Mouse (Mus musculus): ENCODE results near the gene Trip10. TPM values are rescaled to one million over a fixed set of nuclear protein-coding genes. Genes with fewer than 3 reads are reported as not detected.
A peak's percentile ranks its signal among the peaks of the same experiment; 100 is the strongest.
"Not testable (repeated sequence)": the region's sequence is repeated elsewhere in the genome, so short reads cannot be mapped to it uniquely, and the experiment has no call there.

The Trip10 gene
- polyA plus RNA-seq, 1 experiment from 2014 or later = 38.1 TPM

DNA sequence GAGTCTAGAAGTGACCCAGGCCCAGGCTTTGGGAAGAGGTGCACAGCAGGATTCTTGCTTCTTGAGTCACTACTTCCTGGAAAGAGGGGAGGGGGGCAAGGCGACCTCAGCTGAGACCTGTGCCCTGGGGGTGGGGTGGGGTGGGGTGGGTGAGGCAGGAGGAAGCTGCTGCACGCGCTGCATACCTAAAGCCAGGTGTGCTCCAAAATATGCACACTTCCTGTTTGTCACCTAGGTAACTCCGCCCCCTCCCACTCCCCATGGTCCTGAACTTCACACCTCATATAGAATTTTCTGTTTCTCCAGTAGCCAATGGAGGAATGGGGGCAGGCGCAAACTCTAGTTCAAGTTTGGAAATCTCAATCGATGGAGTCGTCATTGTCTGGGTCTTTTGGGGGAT, 24.6 kb downstream of the Trip10 start:
- H3K4me2 ChIP-seq = no peak overlapping the region
- peaks cover 31% of the 10 kb centered on the region for H3K27me3 ChIP-seq
- no peaks in the 10 kb centered on the region for H3K36me3 ChIP-seq
- H3K27ac ChIP-seq = no peak overlapping the region
- H3K4me3 ChIP-seq = no peak overlapping the region
- H3K4me1 ChIP-seq = peaks cover 14% of the 10 kb centered on the region
- H3K9me3 ChIP-seq = no peaks in the 10 kb centered on the region
- no peak for ATAC-seq (ENCODE audit: insufficient number of reproducible peaks, insufficient read depth, low FRiP score, low TSS enrichment, low read depth)
- no peak overlapping the region for H3K9ac ChIP-seq
- WGBS = 29% methylated on average over 7 of the region's 7 CpGs

DNA sequence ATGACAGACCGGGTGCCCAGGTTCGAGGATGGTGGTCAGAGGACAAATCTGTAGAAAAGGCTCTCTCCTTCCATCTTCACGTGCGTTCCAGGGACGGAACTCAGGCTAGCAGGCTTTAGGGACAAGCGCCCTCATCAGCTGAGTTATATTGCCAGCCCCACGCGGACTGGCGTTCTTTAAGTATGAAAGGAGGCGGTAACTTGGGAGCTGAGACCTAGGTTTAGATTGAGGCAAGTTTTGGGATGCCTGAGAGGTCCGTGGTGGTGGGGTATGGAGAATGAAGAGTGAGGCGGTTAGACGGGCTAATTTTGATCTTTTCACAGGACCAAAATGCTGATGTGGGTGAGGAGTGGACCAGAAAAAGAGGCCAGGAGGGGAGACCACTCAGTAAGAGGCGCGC, 25.4 kb downstream of the Trip10 start:
- Histone ChIP-seq H3K9ac (peak overlapping the region; percentile 64), H3K4me3 (peak overlapping the region; percentile 55), H3K36me3 (no peaks in the 10 kb centered on the region), H3K4me1 (peaks cover 14% of the 10 kb centered on the region), H3K9me3 (no peaks in the 10 kb centered on the region), H3K4me2 (peak overlapping the region; percentile 73), H3K27me3 (peaks cover 34% of the 10 kb centered on the region), H3K27ac (no peak overlapping the region)
- WGBS = 7% methylated on average over 15 of the region's 15 CpGs
- no peak for ATAC-seq (ENCODE audit: insufficient number of reproducible peaks, insufficient read depth, low FRiP score, low TSS enrichment, low read depth)

DNA sequence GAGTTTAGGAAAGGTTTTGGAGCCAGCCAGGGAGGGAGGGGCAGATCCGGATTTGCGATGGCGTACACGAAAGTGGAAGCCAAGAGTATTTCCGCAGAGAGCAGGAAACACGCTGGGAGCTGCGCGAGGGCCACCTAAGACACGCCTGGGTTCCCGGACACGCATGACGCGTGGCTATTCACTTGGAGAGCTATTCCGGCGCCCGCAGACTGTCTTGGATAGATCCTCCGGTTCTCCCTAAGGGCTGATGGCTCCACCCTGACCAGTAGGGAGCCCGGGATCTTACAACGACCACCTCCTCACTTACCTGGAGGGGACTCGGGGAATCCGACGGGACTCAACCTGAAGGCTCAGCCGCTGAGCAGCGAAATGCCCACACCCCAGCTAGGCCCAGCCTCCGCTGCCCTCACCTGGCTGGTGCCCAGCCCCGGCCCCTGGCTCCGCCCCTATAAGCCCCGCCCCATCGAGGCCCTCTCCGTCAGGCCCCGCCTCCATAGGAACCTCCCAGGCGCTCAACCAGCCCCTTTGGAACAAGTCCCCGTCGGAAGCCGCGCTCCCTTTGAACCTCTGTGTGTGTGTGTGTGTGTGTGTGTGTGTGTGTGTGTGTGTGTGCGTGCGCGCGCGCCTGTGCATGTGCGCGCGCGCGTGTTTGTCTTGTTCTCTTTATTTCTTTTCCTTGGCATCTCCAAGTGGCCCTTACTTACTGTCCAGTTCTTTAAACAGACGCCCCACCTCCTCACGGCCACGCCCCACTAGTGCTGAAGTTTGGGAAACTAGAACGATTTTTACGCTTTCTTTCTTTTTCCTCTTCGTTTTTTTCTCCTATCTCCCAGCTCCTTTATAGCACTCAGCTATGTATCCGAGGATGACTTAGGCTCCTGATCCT, 26.1 kb downstream of the Trip10 start:
- H3K4me2 ChIP-seq = peak overlapping the region; percentile 73
- ATAC-seq (ENCODE audit: insufficient number of reproducible peaks, insufficient read depth, low FRiP score, low TSS enrichment, low read depth) = peak; percentile 70
- H3K4me3 ChIP-seq = peak overlapping the region; percentile 55
- peak overlapping the region; percentile 64 for H3K9ac ChIP-seq
- no peaks in the 10 kb centered on the region for H3K36me3 ChIP-seq
- H3K9me3 ChIP-seq = no peaks in the 10 kb centered on the region
- WGBS = under 1% methylated on average over 53 of the region's 53 CpGs
- H3K27ac ChIP-seq = no peak overlapping the region
- H3K4me1 ChIP-seq = peaks cover 14% of the 10 kb centered on the region
- peaks cover 37% of the 10 kb centered on the region for H3K27me3 ChIP-seq

DNA sequence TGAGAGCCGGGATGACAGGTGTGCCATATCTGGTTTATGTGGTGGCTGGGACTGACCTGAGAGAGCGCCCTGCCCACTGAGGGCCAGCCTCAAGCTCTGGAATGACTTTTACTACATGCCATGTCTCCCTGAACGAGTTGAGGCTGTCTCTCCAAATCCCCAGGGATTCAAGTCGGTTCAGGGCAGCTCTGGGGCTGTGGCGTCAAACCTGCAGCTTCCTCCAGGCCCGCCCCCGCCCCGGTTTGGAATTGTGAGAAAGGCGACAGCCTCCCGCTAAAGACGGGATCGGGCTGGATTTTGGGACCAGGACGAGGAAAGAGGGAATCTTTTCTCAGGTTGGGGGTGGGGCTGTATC, 26.7 kb downstream of the Trip10 start:
- Histone ChIP-seq H3K9me3 (no peaks in the 10 kb centered on the region), H3K27ac (no peak overlapping the region), H3K4me1 (peaks cover 14% of the 10 kb centered on the region), H3K4me2 (peak overlapping the region; percentile 73), H3K27me3 (peaks cover 37% of the 10 kb centered on the region), H3K36me3 (no peaks in the 10 kb centered on the region), H3K4me3 (peak overlapping the region; percentile 55), H3K9ac (peak overlapping the region; percentile 41)
- 3% methylated on average over 13 of the region's 13 CpGs for WGBS
- ATAC-seq (ENCODE audit: insufficient number of reproducible peaks, insufficient read depth, low FRiP score, low TSS enrichment, low read depth) = no peak

DNA sequence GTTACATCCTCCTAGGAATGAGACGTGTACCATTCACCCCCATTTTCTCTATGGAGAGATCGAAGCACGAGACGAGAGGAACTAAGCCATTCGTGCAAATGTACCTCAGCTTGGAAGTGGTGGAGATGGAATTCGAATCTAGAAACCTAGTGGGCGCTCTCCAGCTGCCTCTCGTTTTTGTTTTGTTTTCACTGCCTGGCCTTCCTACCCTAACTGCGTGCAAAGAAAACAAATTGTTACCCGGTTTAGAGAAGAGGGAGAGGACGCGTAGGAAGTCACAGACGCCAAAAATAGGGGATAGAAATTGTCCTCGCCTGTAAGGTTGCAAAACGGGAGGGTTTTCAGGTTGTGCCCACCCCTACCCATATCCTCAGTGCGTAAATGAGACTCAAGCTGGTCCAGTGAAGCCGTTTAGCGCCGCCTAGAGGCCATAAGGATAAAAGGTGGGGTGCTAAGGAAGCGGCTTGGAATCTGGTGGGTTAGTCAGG, 27.4 kb downstream of the Trip10 start:
- H3K36me3 ChIP-seq = no peaks in the 10 kb centered on the region
- ATAC-seq (ENCODE audit: insufficient number of reproducible peaks, insufficient read depth, low FRiP score, low TSS enrichment, low read depth) = 0 out of 2 replicates have a peak, but pooled peaks have one; percentile 11
- H3K9ac ChIP-seq = peak overlapping the region; percentile 41; the same call in 1 of the 2 replicates
- H3K4me2 ChIP-seq = peak overlapping the region; percentile 73
- peaks cover 9% of the 10 kb centered on the region for H3K4me1 ChIP-seq
- peaks cover 37% of the 10 kb centered on the region for H3K27me3 ChIP-seq
- WGBS = under 1% methylated on average over 20 of the region's 20 CpGs
- H3K4me3 ChIP-seq = peak overlapping the region; percentile 55
- no peaks in the 10 kb centered on the region for H3K9me3 ChIP-seq
- no peak overlapping the region for H3K27ac ChIP-seq

DNA sequence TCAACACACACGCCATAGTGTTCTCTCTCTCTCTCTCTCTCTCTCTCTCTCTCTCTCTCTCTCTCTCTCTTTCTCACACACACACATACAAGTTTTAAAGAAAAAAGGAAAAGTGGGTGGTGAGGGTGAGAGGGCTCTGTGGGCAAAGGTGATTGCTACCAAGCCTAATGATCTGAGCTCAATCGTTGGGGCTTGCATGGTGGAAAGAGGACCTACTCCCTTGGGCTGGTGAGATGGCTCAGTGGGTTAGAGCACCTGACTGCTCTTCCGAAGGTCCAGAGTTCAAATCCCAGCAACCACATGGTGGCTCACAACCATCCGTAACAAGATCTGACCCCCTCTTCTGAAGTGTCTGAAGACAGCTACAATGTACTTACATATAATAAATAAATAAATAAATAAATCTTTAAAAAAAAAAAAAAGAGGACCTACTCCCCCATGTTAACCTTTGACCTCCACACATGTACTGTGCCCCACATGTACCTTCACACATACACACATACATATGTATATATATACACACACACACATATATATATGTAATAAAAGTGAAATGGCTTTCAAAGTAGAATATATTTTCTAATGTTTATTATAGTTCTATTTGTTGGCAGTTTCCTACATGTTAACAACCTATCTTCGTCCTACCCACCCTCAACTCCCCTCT, 28.5 kb downstream of the Trip10 start:
- H3K9me3 ChIP-seq; ATAC-seq (ENCODE audit: insufficient number of reproducible peaks, insufficient read depth, low FRiP score, low TSS enrichment, low read depth); H3K4me1 ChIP-seq; H3K36me3 ChIP-seq; H3K9ac ChIP-seq; H3K27ac ChIP-seq; H3K4me3 ChIP-seq; H3K4me2 ChIP-seq: not testable (repeated sequence)
- WGBS = 88% methylated on average over 4 of the region's 5 CpGs
- H3K27me3 ChIP-seq = peaks cover 32% of the 10 kb centered on the region

DNA sequence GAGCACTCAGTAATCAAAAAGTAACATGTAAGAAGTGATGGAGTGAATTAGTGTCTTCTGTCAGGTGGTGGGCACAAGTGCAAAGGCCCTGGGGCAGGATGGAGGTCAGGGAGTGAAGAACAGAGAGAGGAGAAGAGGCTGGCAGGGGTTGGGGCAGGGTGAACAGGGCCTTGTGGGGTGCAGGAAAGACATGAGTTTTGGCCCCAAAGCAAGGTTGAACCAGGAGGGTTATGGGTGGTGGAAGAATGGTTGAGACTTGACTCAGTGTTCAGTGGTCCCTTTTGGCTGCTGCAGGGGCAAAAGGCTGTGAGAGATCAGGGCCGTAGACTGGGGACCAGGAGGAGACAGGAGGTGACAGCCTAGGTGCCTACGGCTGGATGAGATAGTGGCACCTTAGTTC, 29.3 kb downstream of the Trip10 start:
- Histone ChIP-seq H3K36me3 (no peaks in the 10 kb centered on the region), H3K27me3 (peaks cover 30% of the 10 kb centered on the region), H3K9ac (no peak overlapping the region), H3K27ac (no peak overlapping the region), H3K4me3 (no peak overlapping the region), H3K4me1 (peaks cover 9% of the 10 kb centered on the region), H3K9me3 (no peaks in the 10 kb centered on the region), H3K4me2 (no peak overlapping the region)
- ATAC-seq (ENCODE audit: insufficient number of reproducible peaks, insufficient read depth, low FRiP score, low TSS enrichment, low read depth) = no peak
- WGBS = 81% methylated on average over 2 of the region's 2 CpGs

DNA sequence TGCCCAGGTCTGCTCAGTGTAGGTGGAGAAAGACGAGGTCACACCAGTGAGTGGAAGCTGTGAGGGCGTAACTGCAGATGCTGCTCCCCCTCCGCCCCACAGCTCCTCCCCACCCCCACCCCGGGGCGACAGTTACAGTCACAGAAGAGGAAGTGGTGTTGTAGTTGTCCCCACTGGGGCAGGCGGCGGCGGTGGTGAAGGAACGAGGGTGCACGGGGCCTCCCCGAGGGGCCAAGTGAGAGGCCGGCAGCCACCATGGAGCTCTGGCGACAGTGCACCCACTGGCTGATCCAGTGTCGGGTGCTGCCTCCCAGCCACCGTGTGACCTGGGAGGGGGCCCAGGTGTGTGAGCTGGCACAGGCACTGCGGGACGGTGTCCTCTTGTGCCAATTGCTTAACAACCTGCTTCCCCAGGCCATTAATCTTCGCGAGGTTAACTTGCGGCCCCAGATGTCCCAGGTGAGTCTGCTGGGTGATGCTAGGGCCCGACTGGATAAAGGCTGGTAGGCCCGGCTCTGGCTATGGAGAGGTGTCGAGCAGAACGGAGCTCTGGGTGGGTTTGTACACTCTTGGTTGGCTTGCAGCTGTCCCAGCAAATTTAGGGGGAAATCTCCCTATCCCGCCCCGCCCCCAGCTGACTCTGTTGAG, 29.8 kb downstream of the Trip10 start, which contains the start of gene Vav1:
Gene Vav1, plus strand, starts transcription at position 158 of the 648 bp plus-strand sequence.
- no peaks in the 10 kb centered on the region for H3K36me3 ChIP-seq
- no peak within 1 kb of the TSS for H3K9ac ChIP-seq
- ATAC-seq (ENCODE audit: insufficient number of reproducible peaks, insufficient read depth, low FRiP score, low TSS enrichment, low read depth) = no peak
- H3K4me3 ChIP-seq = no peak within 1 kb of the TSS
- peaks cover 9% of the 10 kb centered on the region for H3K4me1 ChIP-seq
- peaks cover 28% of the 10 kb centered on the region for H3K27me3 ChIP-seq
- WGBS = 67% methylated on average over 26 of the region's 26 CpGs
- no peaks in the 10 kb centered on the region for H3K9me3 ChIP-seq
- no peak within 1 kb of the TSS for H3K4me2 ChIP-seq
- H3K27ac ChIP-seq = no peak within 1 kb of the TSS

DNA sequence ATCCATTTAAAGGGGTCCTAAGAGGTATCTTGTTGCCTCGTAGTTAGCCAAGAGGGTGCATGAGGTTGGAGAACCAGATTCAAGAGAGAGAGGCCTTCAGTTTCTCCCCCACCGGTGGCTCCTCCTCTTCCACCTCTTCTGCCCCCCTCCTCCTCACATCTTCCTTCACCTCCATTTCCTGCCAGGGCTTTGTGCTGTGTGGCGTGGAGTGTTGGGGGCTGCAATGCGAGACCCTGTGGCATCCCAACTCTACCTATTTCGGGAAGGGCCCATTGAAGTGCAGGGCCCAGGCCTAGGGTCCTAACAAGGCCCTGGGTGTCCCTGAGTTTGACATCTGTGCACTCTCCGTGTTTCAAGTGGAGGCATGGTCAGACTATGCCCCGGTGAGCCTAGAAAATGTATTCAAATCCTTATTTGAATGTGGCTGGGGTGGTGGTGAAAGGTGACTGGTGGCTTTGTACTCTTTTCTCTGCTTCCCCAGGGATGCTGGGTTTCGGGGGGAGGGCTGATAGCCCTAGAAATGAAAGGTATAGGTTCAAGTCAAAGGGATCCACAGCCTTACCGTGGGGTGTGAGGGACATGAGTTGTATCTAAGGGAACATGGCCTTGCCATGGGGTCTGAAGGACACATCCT, 30.5 kb downstream of the Trip10 start:
- ATAC-seq (ENCODE audit: insufficient number of reproducible peaks, insufficient read depth, low FRiP score, low TSS enrichment, low read depth) = no peak
- no peaks in the 10 kb centered on the region for H3K9me3 ChIP-seq
- H3K27me3 ChIP-seq = peaks cover 22% of the 10 kb centered on the region
- H3K4me2 ChIP-seq = no peak overlapping the region
- H3K4me3 ChIP-seq = no peak overlapping the region
- WGBS = 54% methylated on average over 9 of the region's 9 CpGs
- H3K4me1 ChIP-seq = peaks cover 9% of the 10 kb centered on the region
- H3K27ac ChIP-seq = no peak overlapping the region
- no peaks in the 10 kb centered on the region for H3K36me3 ChIP-seq
- no peak overlapping the region for H3K9ac ChIP-seq

DNA sequence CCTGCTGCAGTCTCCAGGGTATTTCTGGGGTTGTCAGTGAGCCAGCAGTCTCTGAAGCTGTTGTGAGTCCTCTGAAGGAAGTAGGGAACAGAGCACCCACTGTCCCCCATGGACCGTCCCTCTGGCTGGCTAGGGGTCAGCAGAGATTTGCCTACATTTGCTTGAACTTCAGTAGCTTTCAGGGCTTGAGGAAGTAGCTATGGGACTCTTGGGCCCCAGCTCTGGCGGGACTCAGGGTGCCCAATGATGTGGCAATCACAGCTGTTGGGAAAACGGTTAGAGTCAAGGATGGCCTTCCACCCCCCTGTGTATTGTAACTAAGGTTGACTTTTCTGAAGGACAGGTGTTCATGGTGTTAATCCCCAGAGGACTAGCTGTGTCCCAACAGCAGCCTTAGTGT, 31.2 kb downstream of the Trip10 start:
- no peak for ATAC-seq (ENCODE audit: insufficient number of reproducible peaks, insufficient read depth, low FRiP score, low TSS enrichment, low read depth)
- no peaks in the 10 kb centered on the region for H3K36me3 ChIP-seq
- H3K27me3 ChIP-seq = peaks cover 15% of the 10 kb centered on the region
- H3K9ac ChIP-seq = no peak overlapping the region
- no peak overlapping the region for H3K4me3 ChIP-seq
- peaks cover 9% of the 10 kb centered on the region for H3K4me1 ChIP-seq
- H3K4me2 ChIP-seq = no peak overlapping the region
- H3K9me3 ChIP-seq = no peaks in the 10 kb centered on the region
- no peak overlapping the region for H3K27ac ChIP-seq
- 78% methylated on average over 3 of the region's 3 CpGs for WGBS

DNA sequence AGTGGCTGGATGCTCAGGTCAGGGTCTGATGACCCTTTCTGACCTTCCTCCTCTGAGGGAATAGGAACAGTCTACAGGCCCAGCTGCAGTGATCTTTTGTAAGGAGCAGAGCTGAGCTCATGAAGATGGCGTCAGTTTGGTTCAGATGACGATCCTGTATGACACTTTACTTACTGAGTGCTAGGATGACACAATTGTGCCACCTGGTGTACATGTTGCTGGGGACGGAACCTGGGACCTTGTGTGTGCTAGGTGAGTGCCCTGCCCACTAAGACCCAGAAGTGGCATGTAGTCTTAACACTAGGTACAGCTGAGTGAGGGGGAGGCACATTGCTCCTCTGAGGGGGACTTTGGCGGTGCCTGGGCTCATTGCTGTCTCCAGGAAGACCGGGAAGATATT, 34.7 kb downstream of the Trip10 start:
- Histone ChIP-seq H3K27me3 (0 out of 2 replicates have a peak, but pooled peaks cover 6% of the 10 kb centered on the region), H3K4me2 (no peak overlapping the region), H3K4me3 (no peak overlapping the region), H3K27ac (no peak overlapping the region), H3K4me1 (no peaks in the 10 kb centered on the region), H3K9me3 (no peaks in the 10 kb centered on the region), H3K9ac (no peak overlapping the region), H3K36me3 (no peaks in the 10 kb centered on the region)
- WGBS = 72% methylated on average over 5 of the region's 5 CpGs
- no peak for ATAC-seq (ENCODE audit: insufficient number of reproducible peaks, insufficient read depth, low FRiP score, low TSS enrichment, low read depth)
